ENCODE assay signal across 35 mouse cellular contexts in genomic region chr3:152202942-152203341, GRCm38 (mm10). TPM values are rescaled to one million over a fixed set of nuclear protein-coding genes. Genes with fewer than 3 reads are reported as not detected.
"Had no signal": no experiment of that assay in that cellular context is flagged by ENCODE, and none has a peak within 500 bp of the region (broad histone marks: within the 10 kb centered on the region; RNA-seq: fewer than 3 reads in every experiment).

No protein-coding gene starts in this region.

- H3K4me2 ChIP-seq: heart, embryonic 11.5 days; heart, embryonic 12.5 days; heart, embryonic 13.5 days; heart, embryonic 15.5 days; hindbrain, embryonic 12.5 days; hindbrain, embryonic 13.5 days; hindbrain, embryonic 14.5 days; hindbrain, embryonic 15.5 days; intestine, embryonic 15.5 days; kidney, embryonic 15.5 days had no signal

- H3K27me3 ChIP-seq: heart, embryonic 12.5 days; heart, embryonic 13.5 days; heart, embryonic 15.5 days; hindbrain, embryonic 12.5 days; hindbrain, embryonic 13.5 days; hindbrain, embryonic 15.5 days; intestine, embryonic 15.5 days; kidney, embryonic 15.5 days had no signal

- H3K27ac ChIP-seq: heart, embryonic 13.5 days; heart, embryonic 15.5 days; hindbrain, embryonic 10.5 days; hindbrain, embryonic 12.5 days; hindbrain, embryonic 13.5 days; hindbrain, embryonic 14.5 days; hindbrain, embryonic 15.5 days; hindbrain, postnatal 0 days; intestine, embryonic 15.5 days; kidney, embryonic 15.5 days; kidney, postnatal 0 days; layer of hippocampus, adult 2 months; left cerebral cortex, adult 2 months had no signal

- H3K36me3 ChIP-seq: heart, embryonic 12.5 days; heart, embryonic 15.5 days; hindbrain, embryonic 12.5 days; hindbrain, embryonic 15.5 days; intestine, embryonic 15.5 days; kidney, embryonic 15.5 days had no signal

- H3K4me1 ChIP-seq: heart, embryonic 15.5 days; hindbrain, embryonic 10.5 days; hindbrain, embryonic 12.5 days; hindbrain, embryonic 13.5 days; hindbrain, embryonic 15.5 days; kidney, embryonic 15.5 days had no signal

- H3K4me3 ChIP-seq: heart, embryonic 12.5 days; heart, embryonic 13.5 days; heart, embryonic 15.5 days; hindbrain, embryonic 10.5 days; hindbrain, embryonic 12.5 days; hindbrain, embryonic 13.5 days; hindbrain, embryonic 15.5 days; intestine, embryonic 15.5 days; kidney, embryonic 15.5 days; layer of hippocampus, adult 2 months; left cerebral cortex, adult 2 months had no signal

- ATAC-seq: hindbrain, embryonic 16.5 days; hindbrain, postnatal 0 days; inflammation-experienced regulatory T-cells, adult 6 months; intestine, embryonic 15.5 days; intestine, embryonic 16.5 days; intestine, postnatal 0 days had no signal

- H3K9me3 ChIP-seq: heart, embryonic 12.5 days; heart, embryonic 13.5 days; heart, embryonic 15.5 days; hindbrain, embryonic 10.5 days; hindbrain, embryonic 12.5 days; hindbrain, embryonic 13.5 days; hindbrain, embryonic 15.5 days; intestine, embryonic 15.5 days; kidney, embryonic 15.5 days had no signal

- H3K9ac ChIP-seq: heart, embryonic 12.5 days; heart, embryonic 13.5 days; heart, embryonic 15.5 days; hindbrain, embryonic 12.5 days; hindbrain, embryonic 13.5 days; hindbrain, embryonic 14.5 days; hindbrain, embryonic 15.5 days; intestine, embryonic 15.5 days; kidney, embryonic 15.5 days had no signal

- DNase-seq: heart, postnatal 10 days; heart, postnatal 14 days; heart, postnatal 36 days; heart, postnatal 4 days; kidney, adult 11 months; kidney, adult 2 months; kidney, adult 8-10 months; kidney, adult 9 months; kidney, postnatal 10 days; kidney, postnatal 14 days; kidney, postnatal 25 days; kidney, postnatal 36 days; kidney, postnatal 4 days; layer of hippocampus, adult 9-11 months; layer of hippocampus, postnatal 36 days had no signal

RNA-seq across cellular contexts. Expression of gene Gipc2, which starts 36.9 kb away (rescaled TPM):
- total RNA-seq: hematopoietic stem cell, adult 5-6 weeks had no signal
- polyA plus RNA-seq: inflammation-experienced regulatory T-cells, adult 6 months had no signal
